Mouse (Mus musculus): ENCODE data around the gene Cdc42ep3.

Cdc42ep3 gene

GRCm38 (mm10) chr17:79354444-79355270 is at the start of gene Cdc42ep3:
Gene Cdc42ep3 (minus strand): TSS chr17:79355091.
- DNase-seq (ENCODE audit: extremely low read depth, insufficient read length, low spot score) = peak; percentile 86

- DNase-seq (ENCODE audit: extremely low read depth, insufficient read length, low spot score) = no peak
These were observed 45.5 kb upstream of the Cdc42ep3 start for GRCm38 (mm10) chr17:79400356-79400755.

- DNase-seq (ENCODE audit: extremely low read depth, insufficient read length, low spot score) = no peak
These were observed 43.5 kb upstream of the Cdc42ep3 start for GRCm38 (mm10) chr17:79398416-79398815.

- DNase-seq (ENCODE audit: extremely low read depth, insufficient read length, low spot score) = no peak
These were observed 39.9 kb upstream of the Cdc42ep3 start for GRCm38 (mm10) chr17:79394799-79395198.

GRCm38 (mm10) chr17:79393886-79394285 is 39.0 kb upstream of the Cdc42ep3 start:
- DNase-seq (ENCODE audit: extremely low read depth, insufficient read length, low spot score) = no peak

GRCm38 (mm10) chr17:79387465-79388066 is 32.7 kb upstream of the Cdc42ep3 start:
- DNase-seq (ENCODE audit: extremely low read depth, insufficient read length, low spot score) = no peak

- DNase-seq (ENCODE audit: extremely low read depth, insufficient read length, low spot score) = no peak
These were observed 26.6 kb upstream of the Cdc42ep3 start for GRCm38 (mm10) chr17:79381485-79381884.

- no peak for DNase-seq (ENCODE audit: extremely low read depth, insufficient read length, low spot score)
These were observed 24.3 kb upstream of the Cdc42ep3 start for GRCm38 (mm10) chr17:79379191-79379590.

- DNase-seq (ENCODE audit: extremely low read depth, insufficient read length, low spot score) = no peak
These were observed 21.7 kb upstream of the Cdc42ep3 start for GRCm38 (mm10) chr17:79376434-79377210.

GRCm38 (mm10) chr17:79372973-79373372 is 18.1 kb upstream of the Cdc42ep3 start:
- no peak for DNase-seq (ENCODE audit: extremely low read depth, insufficient read length, low spot score)

GRCm38 (mm10) chr17:79364749-79365450 is 10.0 kb upstream of the Cdc42ep3 start:
- DNase-seq (ENCODE audit: extremely low read depth, insufficient read length, low spot score) = no peak

- DNase-seq (ENCODE audit: extremely low read depth, insufficient read length, low spot score) = peak; percentile 15
These were observed 1.2 kb upstream of the Cdc42ep3 start for GRCm38 (mm10) chr17:79356071-79356601.

- no peak for DNase-seq (ENCODE audit: extremely low read depth, insufficient read length, low spot score)
These were observed 540 bp upstream of the Cdc42ep3 start for GRCm38 (mm10) chr17:79355271-79355991.

GRCm38 (mm10) chr17:79354174-79354443 is 782 bp downstream of the Cdc42ep3 start:
- no peak for DNase-seq (ENCODE audit: extremely low read depth, insufficient read length, low spot score)

- DNase-seq (ENCODE audit: extremely low read depth, insufficient read length, low spot score) = peak; percentile 30
These were observed 1.3 kb downstream of the Cdc42ep3 start for GRCm38 (mm10) chr17:79353446-79354173.

GRCm38 (mm10) chr17:79350751-79351191 is 4.1 kb downstream of the Cdc42ep3 start:
- DNase-seq (ENCODE audit: extremely low read depth, insufficient read length, low spot score) = peak; percentile 68

- no peak for DNase-seq (ENCODE audit: extremely low read depth, insufficient read length, low spot score)
These were observed 5.5 kb downstream of the Cdc42ep3 start for GRCm38 (mm10) chr17:79349371-79349770.

- DNase-seq (ENCODE audit: extremely low read depth, insufficient read length, low spot score) = peak; percentile 48
These were observed 6.8 kb downstream of the Cdc42ep3 start for GRCm38 (mm10) chr17:79347920-79348589.

- no peak for DNase-seq (ENCODE audit: extremely low read depth, insufficient read length, low spot score)
These were observed 7.6 kb downstream of the Cdc42ep3 start for GRCm38 (mm10) chr17:79347291-79347690.

Data from 3134 (cell line).